Mouse (Mus musculus): ENCODE measurements at regions not wholly inside any gene's neighbourhood (a gene's known extent, or its start where the extent isn't known, plus 50 kb on each side); places are given as distances from the start of the nearest gene placed in this dataset.

GRCm38 (mm10) chr3:156214823-156215222 lies 346.8 kb upstream of the Negr1 start:
- Histone ChIP-seq H3K9ac (ENCODE audit: low read depth, low read length) (no peak overlapping the region), H3K36me3 (ENCODE audit: control insufficient read depth, insufficient read depth, low read length) (no peaks in the 10 kb centered on the region), H3K4me1 (ENCODE audit: control insufficient read depth, insufficient read depth, low read length) (no peaks in the 10 kb centered on the region), H3K27ac (replicated peaks; ENCODE audit: insufficient read depth, low read depth, low read length) (no peak overlapping the region), H3K4me3 (ENCODE audit: insufficient read depth, low read depth, low read length) (no peak overlapping the region), H3K27me3 (ENCODE audit: control insufficient read depth, insufficient read depth, low read length) (no peaks in the 10 kb centered on the region), H3K79me2 (ENCODE audit: control insufficient read depth, insufficient read depth, low read length) (no peaks in the 10 kb centered on the region)
- WGBS: 14% methylated on average over 1 of the region's 1 CpGs
- DNase-seq (ENCODE audit: extremely low read depth, low read depth, low spot score): no peak
- TF ChIP-seq CTCF (IDR thresholded peaks at IDR 0.05; ENCODE audit: low read depth, low read length) (no peak), POLR2A (IDR thresholded peaks at IDR 0.05; ENCODE audit: extremely low read depth, insufficient read depth, low read length) (no peak)

GRCm38 (mm10) chr3:156232111-156232510 lies 329.5 kb upstream of the Negr1 start:
- Histone ChIP-seq H3K27ac (replicated peaks; ENCODE audit: insufficient read depth, low read depth, low read length) (no peak overlapping the region), H3K4me3 (ENCODE audit: insufficient read depth, low read depth, low read length) (no peak overlapping the region), H3K9ac (ENCODE audit: low read depth, low read length) (no peak overlapping the region), H3K79me2 (ENCODE audit: control insufficient read depth, insufficient read depth, low read length) (no peaks in the 10 kb centered on the region), H3K27me3 (ENCODE audit: control insufficient read depth, insufficient read depth, low read length) (no peaks in the 10 kb centered on the region), H3K4me1 (ENCODE audit: control insufficient read depth, insufficient read depth, low read length) (no peaks in the 10 kb centered on the region), H3K36me3 (ENCODE audit: control insufficient read depth, insufficient read depth, low read length) (no peaks in the 10 kb centered on the region)
- 68% methylated on average over 2 of the region's 2 CpGs for WGBS
- DNase-seq (ENCODE audit: extremely low read depth, low read depth, low spot score): no peak
- TF ChIP-seq POLR2A (IDR thresholded peaks at IDR 0.05; ENCODE audit: extremely low read depth, insufficient read depth, low read length) (no peak), CTCF (IDR thresholded peaks at IDR 0.05; ENCODE audit: low read depth, low read length) (no peak)

- WGBS: 83% methylated on average over 4 of the region's 4 CpGs
- Histone ChIP-seq H3K79me2 (ENCODE audit: control insufficient read depth, insufficient read depth, low read length) (no peaks in the 10 kb centered on the region), H3K27ac (replicated peaks; ENCODE audit: insufficient read depth, low read depth, low read length) (no peak overlapping the region), H3K4me3 (ENCODE audit: insufficient read depth, low read depth, low read length) (no peak overlapping the region), H3K27me3 (ENCODE audit: control insufficient read depth, insufficient read depth, low read length) (no peaks in the 10 kb centered on the region), H3K9ac (ENCODE audit: low read depth, low read length) (no peak overlapping the region), H3K4me1 (ENCODE audit: control insufficient read depth, insufficient read depth, low read length) (no peaks in the 10 kb centered on the region), H3K36me3 (ENCODE audit: control insufficient read depth, insufficient read depth, low read length) (no peaks in the 10 kb centered on the region)
- no peak for DNase-seq (ENCODE audit: extremely low read depth, low read depth, low spot score)
- TF ChIP-seq POLR2A (IDR thresholded peaks at IDR 0.05; ENCODE audit: extremely low read depth, insufficient read depth, low read length) (no peak), CTCF (IDR thresholded peaks at IDR 0.05; ENCODE audit: low read depth, low read length) (no peak)
Measured at GRCm38 (mm10) chr3:156235955-156236354, 325.6 kb upstream of the Negr1 start.

GRCm38 (mm10) chr3:156252256-156252861 lies 309.2 kb upstream of the Negr1 start:
- no peak overlapping the region for H3K9ac ChIP-seq (ENCODE audit: low read depth, low read length)
- DNase-seq (ENCODE audit: extremely low read depth, low read depth, low spot score): no peak
- no peak overlapping the region for H3K4me3 ChIP-seq (ENCODE audit: insufficient read depth, low read depth, low read length)
- TF ChIP-seq POLR2A (IDR thresholded peaks at IDR 0.05; ENCODE audit: extremely low read depth, insufficient read depth, low read length) (no peak), CTCF (IDR thresholded peaks at IDR 0.05; ENCODE audit: low read depth, low read length) (no peak)
- no peaks in the 10 kb centered on the region for H3K4me1 ChIP-seq (ENCODE audit: control insufficient read depth, insufficient read depth, low read length)
- H3K27me3 ChIP-seq (ENCODE audit: control insufficient read depth, insufficient read depth, low read length): no peaks in the 10 kb centered on the region
- H3K27ac ChIP-seq (replicated peaks; ENCODE audit: insufficient read depth, low read depth, low read length): no peak overlapping the region
- H3K79me2 ChIP-seq (ENCODE audit: control insufficient read depth, insufficient read depth, low read length): no peaks in the 10 kb centered on the region
- 81% methylated on average over 6 of the region's 6 CpGs for WGBS
- no peaks in the 10 kb centered on the region for H3K36me3 ChIP-seq (ENCODE audit: control insufficient read depth, insufficient read depth, low read length)

- no peaks in the 10 kb centered on the region for H3K27me3 ChIP-seq (ENCODE audit: control insufficient read depth, insufficient read depth, low read length)
- WGBS: 71% methylated on average over 7 of the region's 7 CpGs
- H3K4me3 ChIP-seq (ENCODE audit: insufficient read depth, low read depth, low read length): no peak overlapping the region
- no peaks in the 10 kb centered on the region for H3K4me1 ChIP-seq (ENCODE audit: control insufficient read depth, insufficient read depth, low read length)
- no peak overlapping the region for H3K27ac ChIP-seq (replicated peaks; ENCODE audit: insufficient read depth, low read depth, low read length)
- H3K9ac ChIP-seq (ENCODE audit: low read depth, low read length): no peak overlapping the region
- TF ChIP-seq CTCF (IDR thresholded peaks at IDR 0.05; ENCODE audit: low read depth, low read length): no peak
- H3K79me2 ChIP-seq (ENCODE audit: control insufficient read depth, insufficient read depth, low read length): no peaks in the 10 kb centered on the region
- H3K36me3 ChIP-seq (ENCODE audit: control insufficient read depth, insufficient read depth, low read length): no peaks in the 10 kb centered on the region
- DNase-seq (ENCODE audit: extremely low read depth, low read depth, low spot score): no peak
Measured at GRCm38 (mm10) chr3:156253172-156253934, 308.2 kb upstream of the Negr1 start.

GRCm38 (mm10) chr3:156256719-156257118 lies 304.9 kb upstream of the Negr1 start:
- WGBS: 89% methylated on average over 7 of the region's 7 CpGs
- Histone ChIP-seq H3K27ac (replicated peaks; ENCODE audit: insufficient read depth, low read depth, low read length) (no peak overlapping the region), H3K79me2 (ENCODE audit: control insufficient read depth, insufficient read depth, low read length) (no peaks in the 10 kb centered on the region), H3K4me3 (ENCODE audit: insufficient read depth, low read depth, low read length) (no peak overlapping the region), H3K36me3 (ENCODE audit: control insufficient read depth, insufficient read depth, low read length) (no peaks in the 10 kb centered on the region), H3K27me3 (ENCODE audit: control insufficient read depth, insufficient read depth, low read length) (no peaks in the 10 kb centered on the region), H3K4me1 (ENCODE audit: control insufficient read depth, insufficient read depth, low read length) (no peaks in the 10 kb centered on the region), H3K9ac (ENCODE audit: low read depth, low read length) (no peak overlapping the region)
- peak; percentile 4 for DNase-seq (ENCODE audit: extremely low read depth, low read depth, low spot score)
- TF ChIP-seq CTCF (IDR thresholded peaks at IDR 0.05; ENCODE audit: low read depth, low read length) (no peak), POLR2A (IDR thresholded peaks at IDR 0.05; ENCODE audit: extremely low read depth, insufficient read depth, low read length) (no peak)

Measured in liver, adult 2 months (tissue).